Mouse (Mus musculus) embryo, embryonic 11.5 days (tissue): ENCODE data around the gene Ncl.

Experiments
- DNase-seq: peaks from one replicate; pipeline ENCODE4 v3.0.0-alpha.2; 2012; ENCODE audit warnings: low read depth, low spot score

The Ncl gene

GRCm38 (mm10) chr1:86313096-86313771 is 46.0 kb downstream of the Ncl start:
- no peak for DNase-seq

- DNase-seq = no peak
These were observed 46.9 kb downstream of the Ncl start for GRCm38 (mm10) chr1:86312269-86312668.

- DNase-seq = no peak
These were observed 47.7 kb downstream of the Ncl start for GRCm38 (mm10) chr1:86311467-86312005.

- DNase-seq = no peak
These were observed 48.5 kb downstream of the Ncl start for GRCm38 (mm10) chr1:86310536-86311310.

- no peak for DNase-seq
These were observed 49.8 kb downstream of the Ncl start for GRCm38 (mm10) chr1:86309270-86309833.

- no peak for DNase-seq
These were observed 51.1 kb downstream of the Ncl start for GRCm38 (mm10) chr1:86307871-86308641.

- DNase-seq = no peak
These were observed 51.9 kb downstream of the Ncl start for GRCm38 (mm10) chr1:86307177-86307762.

- DNase-seq = no peak
These were observed 52.5 kb downstream of the Ncl start for GRCm38 (mm10) chr1:86306686-86307085.

- no peak for DNase-seq
These were observed 55.3 kb downstream of the Ncl start for GRCm38 (mm10) chr1:86303873-86304250.

GRCm38 (mm10) chr1:86303063-86303872 is 55.9 kb downstream of the Ncl start:
- peak; percentile 54 for DNase-seq

- DNase-seq = no peak
These were observed 56.7 kb downstream of the Ncl start, which contains the start of gene B3gnt7 for GRCm38 (mm10) chr1:86302532-86302931. Gene B3gnt7, plus strand, starts transcription at chr1:86302832.

GRCm38 (mm10) chr1:86301221-86302091 is 57.7 kb downstream of the Ncl start:
- no peak for DNase-seq

GRCm38 (mm10) chr1:86300731-86301130 is 58.5 kb downstream of the Ncl start:
- no peak for DNase-seq

- DNase-seq = no peak
These were observed 59.1 kb downstream of the Ncl start for GRCm38 (mm10) chr1:86300093-86300492.
